Mouse (Mus musculus): ENCODE measurements around the gene Grhl1. TPM values are rescaled to one million over a fixed set of nuclear protein-coding genes. Genes with fewer than 3 reads are reported as not detected.
"Not testable (repeated sequence)": the region's sequence is repeated elsewhere in the genome, so short reads cannot be mapped to it uniquely, and the experiment has no call there.

The Grhl1 gene
- polyA plus RNA-seq (2015; fragmentation: Nextera tagmentation; extraction: Ambion mirVana) = 2.3 and 2.8 TPM in 2 replicates

GRCm38 (mm10) chr12:24571523-24572392 is at the start of gene Grhl1:
Grhl1 (plus strand) TSS chr12:24572283.
- no peaks in the 10 kb centered on the region for H3K36me3 ChIP-seq (ENCODE audit: insufficient read depth, low read length)
- no peak within 1 kb of the TSS for H3K27ac ChIP-seq
- peak within 1 kb of the TSS; percentile 59 for H3K4me3 ChIP-seq (replicated peaks; ENCODE audit: low read depth, low read length)
- H3K4me2 ChIP-seq (ENCODE audit: low read length) = peak within 1 kb of the TSS; percentile 84
- H3K9ac ChIP-seq (ENCODE audit: low read depth, low read length) = peak within 1 kb of the TSS; percentile 65
- ATAC-seq (replicated peaks; ENCODE audit: low FRiP score, low read depth) (peak; percentile 99), DNase-seq (ENCODE audit: low spot score) (peak; percentile 97)
- H3K9me3 ChIP-seq (replicated peaks; ENCODE audit: low read length) = no peaks in the 10 kb centered on the region
- peaks cover 8% of the 10 kb centered on the region; the same call in 1 of the 2 replicates for H3K4me1 ChIP-seq (replicated peaks; ENCODE audit: insufficient read depth, low read length)
- H3K27me3 ChIP-seq (ENCODE audit: insufficient read depth, low read length) = no peaks in the 10 kb centered on the region; the same call in 1 of the 2 replicates
- peak; percentile 9; the same call in 1 of the 2 replicates for TF ChIP-seq CTCF (IDR thresholded peaks at IDR 0.05; ENCODE audit: low read depth)
- WGBS = 2% methylated on average over 64 of the region's 64 CpGs

GRCm38 (mm10) chr12:24525065-24525464 is 47.0 kb upstream of the Grhl1 start:
- 86% methylated on average over 7 of the region's 7 CpGs for WGBS
- not testable (repeated sequence) for H3K4me3 ChIP-seq (replicated peaks; ENCODE audit: low read depth, low read length); ATAC-seq (replicated peaks; ENCODE audit: low FRiP score, low read depth); H3K4me2 ChIP-seq (ENCODE audit: low read length); H3K36me3 ChIP-seq (ENCODE audit: insufficient read depth, low read length); H3K9me3 ChIP-seq (replicated peaks; ENCODE audit: low read length); H3K27ac ChIP-seq; H3K4me1 ChIP-seq (replicated peaks; ENCODE audit: insufficient read depth, low read length); DNase-seq (ENCODE audit: low spot score); H3K27me3 ChIP-seq (ENCODE audit: insufficient read depth, low read length); H3K9ac ChIP-seq (ENCODE audit: low read depth, low read length)

GRCm38 (mm10) chr12:24536390-24536789 is 35.7 kb upstream of the Grhl1 start:
- DNase-seq (ENCODE audit: low spot score) = no peak
- no peaks in the 10 kb centered on the region for H3K27me3 ChIP-seq (ENCODE audit: insufficient read depth, low read length)

GRCm38 (mm10) chr12:24537201-24537600 is 34.9 kb upstream of the Grhl1 start:
- H3K9me3 ChIP-seq (replicated peaks; ENCODE audit: low read length) = no peaks in the 10 kb centered on the region
- no peak for ATAC-seq (replicated peaks; ENCODE audit: low FRiP score, low read depth)
- H3K27me3 ChIP-seq (ENCODE audit: insufficient read depth, low read length) = no peaks in the 10 kb centered on the region
- H3K4me1 ChIP-seq (replicated peaks; ENCODE audit: insufficient read depth, low read length) = no peaks in the 10 kb centered on the region
- no peak for TF ChIP-seq CTCF (IDR thresholded peaks at IDR 0.05; ENCODE audit: low read depth)
- WGBS = 75% methylated on average over 2 of the region's 2 CpGs
- no peak overlapping the region for H3K9ac ChIP-seq (ENCODE audit: low read depth, low read length)
- no peak for DNase-seq (ENCODE audit: low spot score)
- no peak overlapping the region for H3K27ac ChIP-seq
- H3K4me3 ChIP-seq (replicated peaks; ENCODE audit: low read depth, low read length) = no peak overlapping the region
- no peak overlapping the region for H3K4me2 ChIP-seq (ENCODE audit: low read length)
- H3K36me3 ChIP-seq (ENCODE audit: insufficient read depth, low read length) = 0 out of 2 replicates have a peak, but pooled peaks cover 3% of the 10 kb centered on the region

More at GRCm38 (mm10) chr12:24536390-24536789, 35.7 kb upstream of the Grhl1 start:
- no peak overlapping the region for H3K4me2 ChIP-seq (ENCODE audit: low read length)
- TF ChIP-seq CTCF (IDR thresholded peaks at IDR 0.05; ENCODE audit: low read depth) = no peak
- H3K36me3 ChIP-seq (ENCODE audit: insufficient read depth, low read length) = 0 out of 2 replicates have a peak, but pooled peaks cover 6% of the 10 kb centered on the region
- no peak overlapping the region for H3K27ac ChIP-seq
- no peak for ATAC-seq (replicated peaks; ENCODE audit: low FRiP score, low read depth)
- 66% methylated on average over 5 of the region's 5 CpGs for WGBS
- no peaks in the 10 kb centered on the region for H3K4me1 ChIP-seq (replicated peaks; ENCODE audit: insufficient read depth, low read length)
- no peaks in the 10 kb centered on the region for H3K9me3 ChIP-seq (replicated peaks; ENCODE audit: low read length)
- H3K4me3 ChIP-seq (replicated peaks; ENCODE audit: low read depth, low read length) = no peak overlapping the region
- H3K9ac ChIP-seq (ENCODE audit: low read depth, low read length) = no peak overlapping the region

- WGBS = 90% methylated on average over 4 of the region's 4 CpGs
- Histone ChIP-seq H3K4me1 (replicated peaks; ENCODE audit: insufficient read depth, low read length) (no peaks in the 10 kb centered on the region), H3K4me2 (ENCODE audit: low read length) (no peak overlapping the region), H3K27ac (no peak overlapping the region), H3K36me3 (ENCODE audit: insufficient read depth, low read length) (0 out of 2 replicates have a peak, but pooled peaks cover 3% of the 10 kb centered on the region), H3K9me3 (replicated peaks; ENCODE audit: low read length) (no peaks in the 10 kb centered on the region), H3K4me3 (replicated peaks; ENCODE audit: low read depth, low read length) (no peak overlapping the region), H3K27me3 (ENCODE audit: insufficient read depth, low read length) (no peaks in the 10 kb centered on the region), H3K9ac (ENCODE audit: low read depth, low read length) (no peak overlapping the region)
- ATAC-seq (replicated peaks; ENCODE audit: low FRiP score, low read depth) (no peak), DNase-seq (ENCODE audit: low spot score) (no peak)
- no peak for TF ChIP-seq CTCF (IDR thresholded peaks at IDR 0.05; ENCODE audit: low read depth)
These were observed 34.1 kb upstream of the Grhl1 start for GRCm38 (mm10) chr12:24537965-24538364.

GRCm38 (mm10) chr12:24541426-24542154 is 30.5 kb upstream of the Grhl1 start:
- 0 out of 2 replicates have a peak, but pooled peaks cover 3% of the 10 kb centered on the region for H3K36me3 ChIP-seq (ENCODE audit: insufficient read depth, low read length)
- H3K4me1 ChIP-seq (replicated peaks; ENCODE audit: insufficient read depth, low read length) = no peaks in the 10 kb centered on the region
- H3K27me3 ChIP-seq (ENCODE audit: insufficient read depth, low read length) = no peaks in the 10 kb centered on the region
- no peak for TF ChIP-seq CTCF (IDR thresholded peaks at IDR 0.05; ENCODE audit: low read depth)
- no peak overlapping the region for H3K27ac ChIP-seq
- DNase-seq (ENCODE audit: low spot score) = no peak
- WGBS = 87% methylated on average over 16 of the region's 16 CpGs
- no peak for ATAC-seq (replicated peaks; ENCODE audit: low FRiP score, low read depth)
- no peak overlapping the region for H3K4me2 ChIP-seq (ENCODE audit: low read length)
- H3K9me3 ChIP-seq (replicated peaks; ENCODE audit: low read length) = no peaks in the 10 kb centered on the region
- no peak overlapping the region for H3K4me3 ChIP-seq (replicated peaks; ENCODE audit: low read depth, low read length)
- no peak overlapping the region for H3K9ac ChIP-seq (ENCODE audit: low read depth, low read length)
